Mouse (Mus musculus): ENCODE data around the gene Tefm.

DNA sequence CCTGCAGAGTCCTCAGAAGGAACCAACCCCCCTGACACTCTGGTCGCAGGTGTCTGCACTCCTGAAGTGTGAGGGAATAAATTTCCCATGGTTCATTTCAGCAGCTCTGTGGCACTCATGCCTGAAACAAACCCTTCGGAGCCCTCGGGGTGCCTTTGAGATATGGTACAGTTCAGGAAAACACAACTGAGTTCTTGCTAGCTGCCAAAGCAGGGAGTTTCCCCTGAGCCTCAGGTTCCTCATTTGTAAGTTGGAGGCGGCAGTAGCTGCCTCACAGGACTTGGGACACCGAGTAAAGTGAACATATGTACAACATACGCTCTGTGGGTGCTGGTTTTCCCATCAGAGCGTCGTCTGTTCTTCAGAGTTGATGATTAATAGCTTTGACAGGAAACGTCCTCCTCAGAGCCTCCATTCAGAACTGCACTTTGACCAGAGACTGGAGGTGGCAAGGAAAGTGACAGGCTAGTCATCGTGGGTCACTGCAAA lies 3.9 kb upstream of the Tefm start:
- TF ChIP-seq CTCF (IDR thresholded peaks at IDR 0.05) (no peak), POLR2A (IDR thresholded peaks at IDR 0.05; ENCODE audit: insufficient read depth, low read depth, low read length) (no peak), EP300 (IDR thresholded peaks at IDR 0.05; ENCODE audit: insufficient read depth, low read depth, low read length) (no peak)

Measured in heart, adult 2 months (tissue).